Mouse (Mus musculus) midbrain, embryonic 13.5 days (tissue): ENCODE data around the gene Zfp72. TPM values are rescaled to one million over a fixed set of nuclear protein-coding genes. Genes with fewer than 3 reads are reported as not detected.

Experiments
- ATAC-seq: fragments of 200-750 bp; cut with Nextera tagmentation; 2 replicates; pipeline ENCODE4 v1.8.0; 2017; ENCODE audit warnings: mild to moderate bottlenecking, moderate TSS enrichment, moderate library complexity
- H3K27ac ChIP-seq: fragments of 300-500 bp; sonication (generic); 2 replicates; pipeline ENCODE4 v1.5.1; 2015; ENCODE audit warnings: inconsistent platforms, mild to moderate bottlenecking, moderate library complexity
- H3K27me3 ChIP-seq: fragments of 300-500 bp; sonication (generic); 2 replicates; pipeline ENCODE4 v1.6.1; 2015; ENCODE audit warnings: mild to moderate bottlenecking, inconsistent platforms
- H3K36me3 ChIP-seq: fragments of 300-500 bp; sonication (generic); 2 replicates; pipeline ENCODE4 v1.6.1; 2015; ENCODE audit warnings: mild to moderate bottlenecking, inconsistent platforms
- H3K4me1 ChIP-seq: fragments of 300-500 bp; sonication (generic); replicated peaks from 2 replicates; pipeline ENCODE4 v1.6.1; 2015; ENCODE audit warnings: inconsistent platforms
- H3K4me2 ChIP-seq: fragments of 300-500 bp; sonication (generic); replicated peaks from 2 replicates; pipeline ENCODE4 v1.6.1; 2015; ENCODE audit warnings: moderate library complexity, mild to moderate bottlenecking, inconsistent platforms
- H3K4me3 ChIP-seq: fragments of 300-500 bp; sonication (generic); replicated peaks from 2 replicates; pipeline ENCODE4 v1.5.1; 2015; ENCODE audit warnings: mild to moderate bottlenecking, inconsistent platforms
- H3K9ac ChIP-seq: fragments of 300-500 bp; sonication (generic); replicated peaks from 2 replicates; pipeline ENCODE4 v1.6.1; 2015; ENCODE audit warnings: mild to moderate bottlenecking, inconsistent platforms
- H3K9me3 ChIP-seq: fragments of 300-500 bp; sonication (generic); 2 replicates; pipeline ENCODE4 v1.6.1; 2016; ENCODE audit warnings: mild to moderate bottlenecking, inconsistent platforms
- WGBS: fragments of 180-500 bp; shearing (Covaris S2); methylation state at CpG from one replicate; pipeline ENCODE4 v1.1.7; 2015; 5-methylcytosine and 5-hydroxymethylcytosine counted together
- microRNA counts: library from miRNA; unstranded; fragments of <30 nt; microRNA quantifications from one replicate; lab custom pipeline; 2016
- microRNA-seq: library from miRNA; unstranded; fragments of <30 nt; microRNA quantifications from one replicate; pipeline ENCODE4, GENCODE M21; 2016
- polyA plus RNA-seq: library from polyadenylated mRNA; unstranded; fragments of >200 nt; fragmentation: Nextera tagmentation; extraction: Ambion mirVana; gene quantifications from 2 replicates; pipeline ENCODE4 v1.2.1, GENCODE M21; 2015

Zfp72 gene
- polyA plus RNA-seq, 1 experiment from 2014 or later = 6.2 TPM

DNA sequence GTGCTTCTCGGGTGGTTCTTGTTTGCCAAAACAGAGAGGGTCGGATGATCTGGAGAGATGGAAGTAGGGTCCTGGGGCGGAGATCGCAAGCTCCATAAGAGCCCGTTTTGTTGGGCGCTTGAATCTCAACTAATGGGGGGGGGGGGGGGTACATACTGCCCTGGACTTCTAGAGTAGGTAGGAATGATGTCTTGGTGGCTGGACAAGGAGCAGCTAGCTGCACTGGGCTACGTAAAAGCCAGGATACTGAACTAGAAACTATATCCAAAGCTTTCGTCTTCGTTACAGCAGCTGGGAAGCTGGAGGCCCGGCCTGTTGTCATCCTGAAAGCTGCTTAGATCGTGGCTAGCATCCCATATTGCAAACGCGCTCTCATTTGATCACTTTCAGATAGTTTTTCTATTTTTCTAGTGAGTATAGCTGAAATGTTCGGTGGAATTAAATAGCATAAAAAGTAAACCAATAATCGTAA, 40.2 kb downstream of the Zfp72 start:
- H3K27me3 ChIP-seq = no peaks in the 10 kb centered on the region
- H3K4me1 ChIP-seq = peaks cover 26% of the 10 kb centered on the region
- H3K9me3 ChIP-seq = no peaks in the 10 kb centered on the region
- H3K4me2 ChIP-seq = peak overlapping the region; percentile 76
- WGBS = 1% methylated on average over 15 of the region's 15 CpGs
- H3K36me3 ChIP-seq = peaks cover 10% of the 10 kb centered on the region
- no peak for ATAC-seq
- H3K27ac ChIP-seq = peak overlapping the region; percentile 44
- H3K4me3 ChIP-seq = peak overlapping the region; percentile 79
- H3K9ac ChIP-seq = peak overlapping the region; percentile 73

- peak; percentile 99 for ATAC-seq
- Histone ChIP-seq H3K36me3 (peaks cover 10% of the 10 kb centered on the region), H3K4me1 (peaks cover 26% of the 10 kb centered on the region), H3K9ac (peak within 1 kb of the TSS; percentile 85), H3K27me3 (no peaks in the 10 kb centered on the region), H3K27ac (peak within 1 kb of the TSS; percentile 62), H3K4me2 (peak within 1 kb of the TSS; percentile 76), H3K9me3 (no peaks in the 10 kb centered on the region), H3K4me3 (peak within 1 kb of the TSS; percentile 79)
- whole genome bisulfite sequencing = 1% methylated on average over 57 of the region's 57 CpGs
These were observed 40.8 kb downstream of the Zfp72 start, which contains the start of the genes Sdha and Ccdc127 for GRCm38 (mm10) chr13:74349566-74350434. Gene Sdha, minus strand, starts transcription at chr13:74350280. Gene Ccdc127, plus strand, starts transcription at chr13:74350309.

DNA sequence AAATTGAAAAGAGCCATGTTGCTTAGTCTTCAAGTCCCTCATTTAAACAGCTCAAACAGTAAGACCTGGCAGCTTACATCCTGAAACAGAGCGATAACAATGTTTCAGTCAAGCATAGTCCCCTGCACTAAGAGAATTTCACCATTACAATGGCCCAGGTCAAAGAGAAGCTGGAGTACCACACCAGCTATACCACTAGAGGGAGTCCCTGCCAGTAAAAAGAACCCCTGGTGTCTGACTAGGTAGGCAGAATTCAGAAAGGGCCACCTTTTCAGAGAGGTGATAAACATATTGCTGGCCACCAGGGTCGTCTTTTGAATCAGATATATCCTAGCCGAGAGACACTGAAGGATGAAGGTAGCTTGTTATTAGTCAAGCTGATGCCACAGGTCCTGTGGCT, 49.6 kb downstream of the Zfp72 start:
- WGBS = 57% methylated on average over 3 of the region's 3 CpGs
- Histone ChIP-seq H3K9me3 (no peaks in the 10 kb centered on the region), H3K4me2 (no peak overlapping the region), H3K4me1 (no peaks in the 10 kb centered on the region), H3K27ac (no peak overlapping the region), H3K4me3 (no peak overlapping the region), H3K9ac (no peak overlapping the region), H3K36me3 (peaks cover 67% of the 10 kb centered on the region), H3K27me3 (no peaks in the 10 kb centered on the region)
- peak; percentile 63 for ATAC-seq

DNA sequence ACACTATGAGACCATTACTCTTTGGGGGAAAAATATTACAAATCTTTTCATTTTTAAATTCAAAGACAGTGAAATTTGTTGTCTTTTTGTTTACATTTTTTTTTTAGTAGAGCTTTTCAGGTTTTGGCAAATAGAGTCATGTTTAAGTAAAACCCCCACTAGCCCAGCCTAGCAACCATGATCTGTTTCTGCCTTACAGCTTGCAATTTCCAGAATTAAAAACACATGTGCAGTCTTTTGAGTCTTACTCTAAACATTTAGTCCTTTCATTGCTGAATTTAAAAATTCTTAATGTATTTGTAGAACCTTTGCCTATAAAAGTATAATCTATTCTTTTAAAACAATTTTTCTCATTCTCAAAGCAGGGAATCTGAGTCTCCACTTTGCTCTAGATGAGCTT, 61.3 kb downstream of the Zfp72 start:
- H3K4me1 ChIP-seq = no peaks in the 10 kb centered on the region
- peaks cover 74% of the 10 kb centered on the region for H3K36me3 ChIP-seq
- no peak overlapping the region for H3K4me3 ChIP-seq
- no peak overlapping the region for H3K27ac ChIP-seq
- no peak for ATAC-seq
- no peak overlapping the region for H3K9ac ChIP-seq
- H3K27me3 ChIP-seq = no peaks in the 10 kb centered on the region
- no peak overlapping the region for H3K4me2 ChIP-seq
- no peaks in the 10 kb centered on the region for H3K9me3 ChIP-seq

MicroRNAs within 50 kb of the gene (microRNA counts, 519-probe panel; counts per million panel counts)
- 110 counts per million, percentile 56 among the panel's probes with 10 or more counts for microRNA mmu-miR-692 (lab: Ali Mortazavi, UCI)

Small RNAs within 50 kb of the gene (microRNA-seq; reads per million reads assigned to microRNA genes)
- not detected for gene Mir692-3

Other genes with a start within 250 kb of the Zfp72 start
- 104 and 105 TPM in 2 replicates for gene Exoc3, start 182.1 kb downstream of the Zfp72 start, polyA plus RNA-seq
- 0.77 and 1.1 TPM in 2 replicates for gene Ahrr, start 98.5 kb downstream of the Zfp72 start, polyA plus RNA-seq
- 115 and 118 TPM in 2 replicates for gene Pdcd6, start 73.3 kb downstream of the Zfp72 start, polyA plus RNA-seq
- 219 and 222 TPM in 2 replicates for gene Sdha, start 40.6 kb downstream of the Zfp72 start, polyA plus RNA-seq
- gene Ccdc127, start 40.5 kb downstream of the Zfp72 start, polyA plus RNA-seq = 47.3 and 51.6 TPM in 2 replicates
- gene Lrrc14b, start 26.8 kb downstream of the Zfp72 start, polyA plus RNA-seq = not detected in 2 replicates
- gene Ftl1-ps1, start 8.9 kb upstream of the Zfp72 start, polyA plus RNA-seq = 97.5 and 136 TPM in 2 replicates
- 21.4 and 22.2 TPM in 2 replicates for gene Zfp825, start 103.2 kb upstream of the Zfp72 start, polyA plus RNA-seq
- 4.5 and 5.2 TPM in 2 replicates for gene Erap1, start 248.7 kb upstream of the Zfp72 start, polyA plus RNA-seq